Mouse (Mus musculus) Patski (cell line): Measurements from ENCODE around the gene Rps6kb2. TPM values are rescaled to one million over a fixed set of nuclear protein-coding genes. Genes with fewer than 3 reads are reported as not detected.

ENCODE experiments used
- ATAC-seq: fragments of 100-300 bp; one replicate; pipeline ENCODE4 v1.8.0; 2021
- CTCF ChIA-PET: fragments of 350-600 bp; sonication (Branson Sonifier 250); formaldehyde crosslinking; loops from one replicate; lab custom pipeline; 2022; ENCODE audit warnings: inconsistent platforms; lab: Charles Lee
- POLR2A ChIA-PET: fragments of 350-600 bp; sonication (Branson Sonifier 250); formaldehyde crosslinking; loops from one replicate; lab custom pipeline; 2022; ENCODE audit warnings: antibody characterized with exemption, inconsistent platforms; lab: Charles Lee
- DNase-seq: peaks from one replicate; pipeline ENCODE4 v3.0.0-alpha.2; 2011; ENCODE audit warnings: low read depth, low spot score
- H3K27me3 ChIP-seq: fragments of 371-371 bp; one replicate; pipeline ENCODE4 v1.5.1; 2021
- CTCF ChIP-seq: fragments of 100-300 bp; IDR thresholded peaks from one replicate; pipeline ENCODE4 v1.5.1; 2021
- in situ Hi-C: fragments of 300-500 bp; cut with MboI; formaldehyde crosslinking; loops from 3 replicates; pipeline ENCODE4 v1.11.1; 2018; ENCODE audit warnings: low pct_unique_long_range_greater_than_20kb, mixed read lengths
- polyA plus RNA-seq: library from polyadenylated mRNA; unstranded; gene quantifications from one replicate; pipeline ENCODE4 v1.2.3, GENCODE M21; 2021

The Rps6kb2 gene
- polyA plus RNA-seq, 1 experiment from 2014 or later = 43.0 TPM

- ATAC-seq (peak; percentile 91), DNase-seq (peak; percentile 66)
- no peak for TF ChIP-seq CTCF
- in situ Hi-C loops = no loop called here
- POLR2A ChIA-PET = interaction anchor here (0.8 to 2.1 kb wide), 8 partner anchors 10 to 62 kb away, joined by 3 to 22 read pairs (median 6); partner anchors contain the start of genes AC109138.7, Clcf1 and Rad9a
- CTCF ChIA-PET = interaction anchor here (0.5 to 2.8 kb wide), 9 partner anchors 9 to 36 kb away, joined by 3 to 6 read pairs (median 3); no protein-coding TSS in a partner anchor
- H3K27me3 ChIP-seq = no peaks in the 10 kb centered on the region
These were observed 28.5 kb upstream of the Rps6kb2 start, which contains the start of gene Ppp1ca for GRCm38 (mm10) chr19:4191528-4192250. Gene Ppp1ca, plus strand, starts transcription at chr19:4192065.

- DNase-seq (no peak), ATAC-seq (no peak)
- H3K27me3 ChIP-seq = no peaks in the 10 kb centered on the region
- ChIA-PET POLR2A (interaction anchor here (0.6 to 2.0 kb wide), 2 partner anchors 21 to 157 kb away, joined by 4 to 22 read pairs; no protein-coding TSS in a partner anchor), CTCF (interaction anchor here (2.8 kb wide), 1 partner anchor 18 kb away, joined by 6 read pairs; no protein-coding TSS in a partner anchor)
- no peak for TF ChIP-seq CTCF
- in situ Hi-C loops = no loop called here
These were observed 27.7 kb upstream of the Rps6kb2 start, which contains the start of gene Tbc1d10c for GRCm38 (mm10) chr19:4190831-4191334. Gene Tbc1d10c, minus strand, starts transcription at chr19:4191284.

GRCm38 (mm10) chr19:4189051-4189620 is 26.0 kb upstream of the Rps6kb2 start:
- no peak for ATAC-seq
- no peak for TF ChIP-seq CTCF
- no peak for DNase-seq
- ChIA-PET CTCF (interaction anchor here (0.9 kb wide), 1 partner anchor 10 kb away, joined by 3 read pairs; no protein-coding TSS in a partner anchor), POLR2A (interaction anchor here (1.3 kb wide), 1 partner anchor 10 kb away, joined by 3 read pairs; no protein-coding TSS in a partner anchor)
- in situ Hi-C loops = no loop called here
- no peaks in the 10 kb centered on the region for H3K27me3 ChIP-seq

- DNase-seq (no peak), ATAC-seq (no peak)
- in situ Hi-C loops = no loop called here
- ChIA-PET CTCF (interaction anchor here (1.2 to 1.7 kb wide), 2 partner anchors 9 to 17 kb away, joined by 4 read pairs; no protein-coding TSS in a partner anchor), POLR2A (no interaction called here)
- TF ChIP-seq CTCF = no peak
- H3K27me3 ChIP-seq = no peaks in the 10 kb centered on the region
These were observed 24.1 kb upstream of the Rps6kb2 start for GRCm38 (mm10) chr19:4187303-4187702.

- in situ Hi-C loops = no loop called here
These were observed 22.1 kb upstream of the Rps6kb2 start for GRCm38 (mm10) chr19:4184976-4185975.

GRCm38 (mm10) chr19:4183689-4184088 is 20.5 kb upstream of the Rps6kb2 start:
- no peaks in the 10 kb centered on the region for H3K27me3 ChIP-seq
- in situ Hi-C loops = no loop called here
- DNase-seq (no peak), ATAC-seq (no peak)
- TF ChIP-seq CTCF = no peak
- ChIA-PET CTCF (no interaction called here), POLR2A (interaction anchor here (0.6 to 1.5 kb wide), 2 partner anchors 14 to 65 kb away, joined by 3 read pairs; no protein-coding TSS in a partner anchor)

More at GRCm38 (mm10) chr19:4184976-4185975, 22.1 kb upstream of the Rps6kb2 start:
- TF ChIP-seq CTCF = no peak
- DNase-seq = no peak
- ChIA-PET CTCF (interaction anchor here (1.1 kb wide), 1 partner anchor 10 kb away, joined by 3 read pairs; the partner anchor contains the start of gene Carns1), POLR2A (interaction anchor here (0.6 to 1.0 kb wide), 2 partner anchors 22 to 135 kb away, joined by 3 read pairs; partner anchors contain the start of gene Rps6kb2)
- no peak for ATAC-seq
- no peaks in the 10 kb centered on the region for H3K27me3 ChIP-seq

- TF ChIP-seq CTCF = no peak
- DNase-seq = no peak
- in situ Hi-C loops = no loop called here
- CTCF ChIA-PET = interaction anchor here (1.7 to 2.4 kb wide), 2 partner anchors 10 to 12 kb away, joined by 4 to 8 read pairs; no protein-coding TSS in a partner anchor
- POLR2A ChIA-PET = interaction anchor here (1.3 to 1.6 kb wide), 2 partner anchors 10 to 20 kb away, joined by 4 to 7 read pairs; partner anchors contain the start of gene Rad9a
- no peaks in the 10 kb centered on the region for H3K27me3 ChIP-seq
- ATAC-seq = no peak
These were observed 18.7 kb upstream of the Rps6kb2 start for GRCm38 (mm10) chr19:4181892-4182291.

GRCm38 (mm10) chr19:4180411-4180810 is 17.3 kb upstream of the Rps6kb2 start:
- in situ Hi-C loops = no loop called here
- no peak for DNase-seq
- no peaks in the 10 kb centered on the region for H3K27me3 ChIP-seq
- ChIA-PET CTCF (interaction anchor here (1.7 to 2.4 kb wide), 2 partner anchors 8 to 10 kb away, joined by 4 to 8 read pairs; no protein-coding TSS in a partner anchor), POLR2A (no interaction called here)
- ATAC-seq = no peak
- no peak for TF ChIP-seq CTCF

- no peaks in the 10 kb centered on the region for H3K27me3 ChIP-seq
- TF ChIP-seq CTCF = no peak
- POLR2A ChIA-PET = interaction anchor here (1.4 kb wide), 1 partner anchor 10 kb away, joined by 3 read pairs; no protein-coding TSS in a partner anchor
- in situ Hi-C loops = no loop called here
- ATAC-seq (no peak), DNase-seq (no peak)
- CTCF ChIA-PET = interaction anchor here (1.3 to 1.4 kb wide), 2 partner anchors 10 to 17 kb away, joined by 3 read pairs; no protein-coding TSS in a partner anchor
These were observed 12.3 kb upstream of the Rps6kb2 start, which contains the start of gene Carns1 for GRCm38 (mm10) chr19:4175368-4175947. Gene Carns1, minus strand, starts transcription at chr19:4175479.
